In the genomic region with DNA sequence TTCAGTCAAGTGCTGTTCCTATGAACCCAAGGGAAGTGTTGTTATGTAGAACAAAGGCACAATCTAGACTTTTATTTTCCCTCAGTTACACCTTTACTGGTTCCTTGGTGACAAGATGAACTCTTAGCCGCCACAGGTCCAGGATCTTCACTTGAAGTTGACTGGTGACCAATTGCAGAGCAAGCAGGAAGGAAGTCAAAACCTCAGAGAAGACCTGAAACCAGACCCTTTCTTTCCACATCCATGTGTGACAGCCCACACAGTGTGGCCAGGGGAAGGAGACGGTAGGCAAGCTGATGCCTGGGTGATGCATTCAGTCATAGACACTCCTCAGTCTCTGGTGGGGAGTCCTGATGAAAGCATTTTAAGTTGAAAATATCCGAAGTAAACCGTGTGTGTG, we compare ENCODE assay signal across 26 mouse cellular contexts.
A peak's percentile ranks its signal among the peaks of the same experiment; 100 is the strongest.
DNase-seq lines count a peak whose midpoint lies in the region; ATAC-seq and TF ChIP-seq lines count a peak whose summit lies in the region.
"Had no signal": no experiment of that assay in that cellular context is flagged by ENCODE, and none has a peak within 500 bp of the region (broad histone marks: within the 10 kb centered on the region; RNA-seq: fewer than 3 reads in every experiment).

No protein-coding gene starts in this region.

- H3K36me3 ChIP-seq in CH12.LX (replicated peaks in 1 of 2; ENCODE audit: control insufficient read depth in 1 of 2, insufficient read depth in 1 of 2, low read length in 1 of 2): no peaks in the 10 kb centered on the region
- no peaks in the 10 kb centered on the region for H3K36me3 ChIP-seq in hindbrain, embryonic 10.5 days
- H3K36me3 ChIP-seq: forebrain, embryonic 10.5 days; heart, embryonic 10.5 days; limb, embryonic 10.5 days; liver, embryonic 15.5 days; lung, embryonic 15.5 days had no signal

- H3K9ac ChIP-seq in CH12.LX (ENCODE audit: insufficient read depth, low read depth): no peak overlapping the region
- H3K9ac ChIP-seq: forebrain, postnatal 0 days; liver, embryonic 15.5 days; lung, embryonic 15.5 days had no signal

- WGBS in hindbrain, embryonic 10.5 days: 83% methylated on average over 4 of the region's 4 CpGs
- 68% methylated on average over 4 of the region's 4 CpGs for WGBS in cerebellum, adult 2 months

- peak overlapping the region; percentile 59 for H3K4me2 ChIP-seq in CH12.LX (ENCODE audit: insufficient read depth, low read depth, poor library complexity, severe bottlenecking)
- H3K4me2 ChIP-seq: liver, embryonic 15.5 days; lung, embryonic 15.5 days; midbrain, embryonic 11.5 days had no signal

- no peak overlapping the region for H3K27ac ChIP-seq in CH12.LX (ENCODE audit: insufficient read depth, low read depth)
- no peak overlapping the region for H3K27ac ChIP-seq in hindbrain, embryonic 10.5 days
- no peak overlapping the region for H3K27ac ChIP-seq in cerebellum, adult 2 months (ENCODE audit: insufficient read depth, low read length)
- H3K27ac ChIP-seq: forebrain, embryonic 10.5 days; heart, embryonic 10.5 days; limb, embryonic 10.5 days; liver, embryonic 15.5 days; lung, embryonic 15.5 days had no signal

- TF ChIP-seq CTCF in CH12.LX (conservative IDR thresholded peaks at IDR 0.05 in 1 of 2, IDR thresholded peaks at IDR 0.05 in 1 of 2; ENCODE audit: low read depth in 2 of 2, low read length in 2 of 2): no peak
- TF ChIP-seq CTCF in cerebellum, adult 2 months (IDR thresholded peaks at IDR 0.05; ENCODE audit: borderline replicate concordance, insufficient read depth, low read depth, low read length): no peak

- no peaks in the 10 kb centered on the region for H3K9me3 ChIP-seq in CH12.LX (replicated peaks; ENCODE audit: low read length)
- H3K9me3 ChIP-seq in hindbrain, embryonic 10.5 days: no peaks in the 10 kb centered on the region
- H3K9me3 ChIP-seq: forebrain, embryonic 10.5 days; heart, embryonic 10.5 days; limb, embryonic 10.5 days; liver, embryonic 15.5 days; lung, embryonic 15.5 days had no signal

- no peak overlapping the region for H3K4me3 ChIP-seq in CH12.LX (replicated peaks in 1 of 3; ENCODE audit: low read depth in 2 of 3, low read length in 2 of 3, poor library complexity in 1 of 3)
- no peak overlapping the region for H3K4me3 ChIP-seq in hindbrain, embryonic 10.5 days
- no peak overlapping the region for H3K4me3 ChIP-seq in cerebellum, adult 2 months (replicated peaks; ENCODE audit: insufficient read depth, low read depth, low read length)
- H3K4me3 ChIP-seq: forebrain, embryonic 10.5 days; heart, embryonic 10.5 days; limb, embryonic 10.5 days; liver, embryonic 15.5 days; lung, embryonic 15.5 days had no signal

- H3K27me3 ChIP-seq in CH12.LX (replicated peaks): no peaks in the 10 kb centered on the region
- no peaks in the 10 kb centered on the region for H3K27me3 ChIP-seq in hindbrain, embryonic 10.5 days (ENCODE audit: insufficient read depth, poor library complexity, severe bottlenecking)
- no peaks in the 10 kb centered on the region for H3K27me3 ChIP-seq in cerebellum, adult 2 months (ENCODE audit: control insufficient read depth, insufficient read depth, low read length)
- H3K27me3 ChIP-seq: liver, embryonic 15.5 days; lung, embryonic 15.5 days had no signal

- 0 out of 2 replicates have a peak, but pooled peaks have one; percentile 22 for TF ChIP-seq EP300 in CH12.LX (IDR thresholded peaks at IDR 0.05; ENCODE audit: low read length)

- no peak for TF ChIP-seq POLR2A in CH12.LX (IDR thresholded peaks at IDR 0.05; ENCODE audit: low read depth, low read length)
- no peak for TF ChIP-seq POLR2A in cerebellum, adult 2 months (IDR thresholded peaks at IDR 0.05; ENCODE audit: borderline replicate concordance, insufficient read depth, low read length)

- DNase-seq in heart, adult 11 months: peak; percentile 69
- DNase-seq in heart, adult 18-20 months: no peak
- peak; percentile 59 for DNase-seq in CH12.LX (ENCODE audit: extremely low read depth)
- peak; percentile 29 to 52 for DNase-seq in natural killer cell, adult 2 months (ENCODE audit: low spot score in 2 of 2)
- DNase-seq in hindbrain, embryonic 10.5 days (ENCODE audit: low spot score): no peak
- no peak for DNase-seq in cerebellum, adult 2 months
- DNase-seq in ovary, adult 18-20 months (ENCODE audit: low spot score): no peak
- DNase-seq: cerebellum, adult 18-20 months; forebrain, postnatal 0 days; gastrocnemius, postnatal 25 days; heart, postnatal 4 days; kidney, adult 2 months; kidney, postnatal 10 days; liver; lung, postnatal 4 days; retina, postnatal 1 day; right cerebral cortex, postnatal 25 days; spleen, adult 18-20 months; thymus, postnatal 36 days had no signal

- ATAC-seq in hematopoietic stem cell, adult 5-6 weeks (replicated peaks in 1 of 2; ENCODE audit: insufficient read depth in 1 of 2, low FRiP score in 2 of 2, low TSS enrichment in 1 of 2, low read depth in 1 of 2, poor library complexity in 2 of 2, severe bottlenecking in 2 of 2): peak; percentile 81
- ATAC-seq: forebrain, postnatal 0 days had no signal

- in situ Hi-C loops in CH12.LX (cut with MboI; ENCODE audit: low pct_ligation_motif_present, low pct_unique_long_range_greater_than_20kb, low sequenced_read_pairs): no loop called here

- TF ChIP-seq RAD21 in CH12.LX (IDR thresholded peaks at IDR 0.05; ENCODE audit: low read depth, low read length): no peak

- H3K4me1 ChIP-seq in CH12.LX (ENCODE audit: control insufficient read depth in 1 of 2, insufficient read depth in 2 of 2): peaks cover 0 to 14% of the 10 kb centered on the region in 2 experiments; a peak in 2 of 4 replicates
- H3K4me1 ChIP-seq in hindbrain, embryonic 10.5 days (replicated peaks): peaks cover 8% of the 10 kb centered on the region
- H3K4me1 ChIP-seq in cerebellum, adult 2 months (ENCODE audit: control insufficient read depth, insufficient read depth, low read length): no peaks in the 10 kb centered on the region
- H3K4me1 ChIP-seq: forebrain, embryonic 10.5 days; heart, embryonic 10.5 days; limb, embryonic 10.5 days; liver, embryonic 15.5 days had no signal

- no peaks in the 10 kb centered on the region for H3K79me2 ChIP-seq in CH12.LX (replicated peaks; ENCODE audit: control insufficient read depth, extremely low read depth, insufficient read depth, poor library complexity, severe bottlenecking)

- dilution Hi-C loops in CH12.LX (cut with MboI; ENCODE audit: extremely low pct_ligation_motif_present, extremely low pct_unique_long_range_greater_than_20kb, low sequenced_read_pairs): no loop called here

TF ChIP-seq in CH12.LX, 34 proteins besides CTCF, POLR2A, EP300 and RAD21:
- TF ChIP-seq JUND (conservative IDR thresholded peaks at IDR 0.05; ENCODE audit: low read depth, low read length): no peak
- TF ChIP-seq ZKSCAN1 (IDR thresholded peaks at IDR 0.05; ENCODE audit: borderline replicate concordance, low read depth, low read length): no peak

Comparison
In these comparisons a context has a peak if more than half of its experiments do, and no peak if none do; other contexts are left out.
1. DNase-seq: peak in heart, adult 11 months (single experiment), CH12.LX (single experiment) and natural killer cell, adult 2 months (2 of 2); none in heart, adult 18-20 months (0 of 2), hindbrain, embryonic 10.5 days (single experiment), cerebellum, adult 2 months (0 of 2) and ovary, adult 18-20 months (single experiment).